Mouse (Mus musculus) lung, postnatal 4 days (tissue): ENCODE measurements around the gene Nhej1.

Experiments used
- DNase-seq, 2 experiments: peaks; one replicate each; pipeline ENCODE4 v3.0.0; 2021

Nhej1 gene

GRCm38 (mm10) chr1:75124346-75125321 lies at the start of gene Nhej1:
Gene Nhej1 (minus strand): TSS chr1:75125200.
- DNase-seq: peak; percentile 96

DNA sequence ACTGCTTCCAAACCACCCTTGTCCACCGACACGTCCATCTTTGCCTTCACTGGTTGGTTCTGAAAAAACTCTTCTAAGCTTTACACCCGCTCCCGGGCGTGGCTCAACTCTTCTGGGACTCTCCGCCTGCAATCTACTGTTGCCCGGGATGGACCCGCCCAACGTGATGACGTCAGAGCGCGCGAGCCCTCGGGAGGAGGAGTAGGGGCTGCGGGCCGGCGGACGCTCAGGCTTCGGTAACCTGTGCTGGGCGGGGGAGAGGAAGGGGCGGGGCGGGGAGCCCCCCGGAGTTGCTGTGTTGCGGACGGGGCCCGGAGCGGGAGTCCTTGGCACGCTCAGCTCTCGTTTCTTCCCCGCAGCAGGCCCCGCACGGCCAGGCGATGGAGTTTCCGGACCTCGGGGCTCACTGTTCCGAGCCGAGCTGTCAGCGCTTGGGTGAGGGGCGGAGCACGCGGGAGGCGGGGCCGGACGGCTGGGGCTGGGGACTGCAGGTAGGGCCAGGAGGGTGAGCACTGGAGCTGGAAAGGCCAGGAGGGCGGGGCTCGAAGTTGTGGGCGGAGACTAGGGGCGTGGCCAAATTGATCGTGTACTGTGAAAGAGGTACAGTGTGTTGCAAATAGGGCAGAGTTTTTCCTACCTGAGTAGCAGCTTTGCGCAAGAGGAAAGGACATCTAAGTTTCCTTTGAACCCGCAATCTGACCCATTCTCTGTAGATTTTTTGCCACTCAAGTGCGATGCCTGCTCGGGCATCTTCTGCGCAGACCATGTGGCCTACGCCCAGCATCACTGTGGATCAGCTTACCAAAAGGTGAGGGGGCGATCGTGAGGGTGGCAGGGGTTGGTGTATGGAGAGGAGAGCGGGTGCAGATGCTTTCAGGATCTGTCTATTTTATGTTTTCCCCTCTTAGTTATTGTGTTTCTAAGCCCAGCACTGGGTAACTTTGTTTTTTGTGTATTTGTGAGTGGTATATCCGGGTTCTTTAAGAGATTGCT lies 43.8 kb upstream of the Nhej1 start, which contains the start of gene Zfand2b:
Gene Zfand2b (plus strand): TSS at position 175 of the 993 bp plus-strand sequence.
- peak; percentile 97 to 98 for DNase-seq

DNA sequence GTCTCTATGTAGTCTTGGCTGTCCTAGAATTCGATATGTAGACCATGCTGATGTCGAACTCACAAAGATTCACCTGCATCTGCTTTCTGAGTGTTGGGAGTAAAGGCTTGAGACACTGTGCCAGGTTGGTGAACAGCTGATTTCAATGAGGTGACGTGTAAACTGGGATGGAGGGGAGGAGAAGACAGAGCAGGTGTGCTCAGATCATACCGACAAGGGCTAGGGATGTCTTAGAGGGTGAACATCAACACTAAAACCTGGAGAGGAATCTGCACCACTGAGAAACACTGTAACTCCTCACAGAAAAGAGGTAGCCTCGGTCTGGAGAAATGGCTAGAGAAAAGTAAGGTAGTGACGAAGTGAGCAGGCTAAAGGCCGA lies 43.1 kb upstream of the Nhej1 start:
- no peak for DNase-seq

DNA sequence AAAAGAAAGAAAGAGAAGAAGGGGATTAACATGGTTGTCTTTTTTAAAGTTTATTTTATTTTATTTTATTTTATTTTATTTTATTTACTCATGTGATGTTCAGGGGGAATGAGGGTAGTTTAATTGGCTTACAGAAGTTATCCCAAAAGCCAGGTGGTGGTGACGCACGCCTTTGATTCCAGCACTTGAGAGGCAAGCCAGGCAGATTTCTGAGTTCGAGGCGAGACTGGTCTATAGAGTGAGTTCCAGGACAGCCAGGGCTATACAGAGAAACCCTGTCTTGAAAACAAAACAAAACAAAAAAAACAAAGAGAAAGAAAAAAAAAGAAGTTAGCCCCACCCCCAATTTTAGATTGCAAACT lies 35.2 kb upstream of the Nhej1 start:
- no peak for DNase-seq

DNA sequence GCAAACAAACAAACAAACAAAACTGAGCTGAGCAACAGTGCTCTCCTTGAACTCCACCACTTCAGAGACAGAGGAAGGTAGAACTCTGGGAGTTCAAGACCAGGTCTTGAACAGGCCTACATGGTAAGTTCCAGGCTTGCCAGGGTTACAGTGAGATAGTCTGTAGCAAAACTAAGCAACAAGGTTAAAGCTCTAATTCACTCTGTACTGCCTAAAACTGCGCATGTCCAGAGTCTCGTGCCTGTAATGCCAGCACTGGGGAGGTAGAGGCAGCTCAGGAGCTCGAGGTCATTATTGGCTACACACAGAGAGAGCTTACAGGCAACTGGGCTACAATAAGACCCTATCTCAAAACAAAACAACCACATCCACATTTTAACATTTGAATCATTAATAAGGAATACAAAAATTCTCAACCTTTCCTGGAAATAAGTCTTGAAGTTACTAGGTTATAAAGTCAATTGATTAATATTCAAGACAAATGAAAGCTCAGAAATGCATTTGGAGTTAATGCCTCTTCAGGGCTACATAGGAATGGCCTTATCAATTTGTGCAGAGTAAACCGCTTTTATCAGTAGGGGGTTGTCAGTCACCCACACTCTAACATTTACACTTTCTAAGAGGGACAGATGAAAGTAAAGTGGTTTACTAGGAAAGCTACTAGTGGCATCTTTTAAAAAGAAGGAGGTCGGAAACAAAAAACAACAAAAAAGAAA lies 34.7 kb upstream of the Nhej1 start:
- DNase-seq: no peak

GRCm38 (mm10) chr1:75158990-75159389 lies 34.0 kb upstream of the Nhej1 start:
- no peak for DNase-seq

DNA sequence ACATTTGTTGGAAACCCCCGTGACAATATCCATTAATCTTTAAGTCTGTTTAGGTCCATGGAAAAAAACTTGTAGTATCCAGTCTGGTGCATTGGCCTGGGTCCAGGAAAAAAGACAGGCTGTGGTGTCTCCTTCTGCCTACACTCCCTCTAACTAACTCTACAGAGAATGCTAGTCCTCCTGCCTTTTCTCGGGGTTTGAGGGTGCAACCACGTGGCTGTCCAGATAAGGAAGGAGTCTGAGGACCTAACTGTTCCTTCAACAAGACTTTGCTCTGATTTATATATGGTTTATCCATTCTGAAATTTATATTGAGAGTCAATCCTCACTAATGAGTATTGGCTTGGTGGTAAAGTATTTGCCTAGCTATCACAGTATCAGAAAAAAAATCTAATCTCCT lies 30.8 kb upstream of the Nhej1 start:
- no peak for DNase-seq

- DNase-seq: no peak
These were observed 23.7 kb upstream of the Nhej1 start for GRCm38 (mm10) chr1:75148727-75149126.

DNA sequence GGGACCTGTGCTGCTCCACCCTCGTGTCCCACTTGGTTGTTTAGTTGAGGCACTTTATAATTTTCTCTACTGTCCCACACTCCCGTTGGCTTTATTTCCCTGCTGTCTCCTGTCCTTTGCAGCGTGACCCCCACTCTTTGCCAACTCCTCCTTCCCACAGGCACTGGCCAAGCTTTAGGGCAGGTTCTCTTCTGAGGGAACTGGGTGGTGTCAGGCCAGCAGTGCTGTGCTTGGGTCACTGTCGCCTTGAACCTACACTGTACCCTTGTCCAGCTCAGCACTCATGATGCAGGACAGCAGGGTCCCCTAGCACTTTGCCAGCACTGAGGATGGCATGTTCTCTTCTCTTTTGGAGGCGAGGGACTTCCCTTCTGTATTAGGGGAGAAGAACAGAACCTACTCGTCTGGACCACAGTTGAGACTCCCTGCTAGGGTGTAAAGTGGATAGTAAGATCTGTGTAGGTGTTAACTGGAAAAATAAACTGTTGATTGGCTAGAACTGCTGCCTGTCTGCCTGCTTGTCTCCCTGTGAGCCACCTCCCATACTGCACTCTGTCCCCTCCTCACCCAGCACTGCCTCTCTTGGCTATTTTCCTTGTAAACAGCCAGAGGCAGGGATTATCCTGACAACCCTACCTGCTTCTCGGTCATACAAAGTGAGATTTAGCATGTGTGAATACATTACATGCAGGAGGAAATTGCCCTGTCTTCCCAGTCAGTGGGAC lies 22.6 kb upstream of the Nhej1 start:
- DNase-seq: no peak

GRCm38 (mm10) chr1:75145589-75145988 lies 20.6 kb upstream of the Nhej1 start:
- no peak for DNase-seq

DNA sequence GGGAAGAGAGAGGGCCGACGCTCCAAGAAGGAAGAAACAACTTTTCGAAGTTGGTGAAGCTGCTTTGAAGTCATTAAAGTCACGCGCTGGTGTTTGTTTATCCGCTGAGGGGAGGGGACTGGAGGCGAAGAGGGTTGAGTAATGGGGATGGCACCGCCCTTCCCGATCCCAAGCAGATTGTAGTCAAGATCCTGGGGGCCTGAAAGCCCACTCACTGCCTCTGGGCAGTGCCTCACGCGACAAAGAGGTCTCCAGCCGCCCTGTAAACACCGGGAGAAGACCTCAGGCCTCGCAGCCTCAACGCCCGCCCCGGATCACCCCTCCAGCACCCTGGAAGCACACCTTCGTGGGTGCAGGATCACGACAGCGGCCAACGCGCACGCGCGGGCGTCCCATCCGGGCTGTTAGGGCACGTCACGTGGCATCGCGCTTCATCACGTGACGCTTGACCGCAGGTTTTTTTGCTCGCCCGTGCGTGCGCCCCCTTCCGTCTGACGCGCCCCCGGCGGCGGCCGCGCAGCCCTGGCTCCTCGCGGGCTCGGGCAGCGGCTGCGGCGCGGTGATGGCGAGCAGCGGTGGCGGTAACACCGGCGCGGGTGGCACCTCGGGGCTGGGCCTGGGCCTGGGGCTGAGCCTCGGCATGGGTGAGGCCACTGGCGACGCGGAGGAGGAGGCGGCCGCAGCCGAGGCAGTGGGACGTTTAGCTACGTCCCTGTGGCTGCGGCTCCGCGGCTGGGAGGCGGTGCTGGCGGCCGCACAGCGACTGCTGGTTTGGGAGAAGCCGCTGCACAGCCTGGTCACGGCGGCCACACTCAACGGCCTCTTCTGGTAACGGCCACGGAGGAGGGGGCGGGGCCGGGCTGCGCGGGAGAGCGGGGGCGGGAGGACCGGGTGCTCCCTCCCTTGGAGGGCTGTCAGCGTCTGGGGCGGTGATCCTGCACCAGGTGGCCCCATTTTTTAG lies 17.6 kb upstream of the Nhej1 start, which contains the start of the genes Cnppd1 and Retreg2:
Gene Cnppd1 (minus strand): TSS at position 411 of the 961 bp plus-strand sequence.
Gene Retreg2 (plus strand): TSS at position 478 of the 961 bp plus-strand sequence.
- peak; percentile 96 to 97 for DNase-seq

DNA sequence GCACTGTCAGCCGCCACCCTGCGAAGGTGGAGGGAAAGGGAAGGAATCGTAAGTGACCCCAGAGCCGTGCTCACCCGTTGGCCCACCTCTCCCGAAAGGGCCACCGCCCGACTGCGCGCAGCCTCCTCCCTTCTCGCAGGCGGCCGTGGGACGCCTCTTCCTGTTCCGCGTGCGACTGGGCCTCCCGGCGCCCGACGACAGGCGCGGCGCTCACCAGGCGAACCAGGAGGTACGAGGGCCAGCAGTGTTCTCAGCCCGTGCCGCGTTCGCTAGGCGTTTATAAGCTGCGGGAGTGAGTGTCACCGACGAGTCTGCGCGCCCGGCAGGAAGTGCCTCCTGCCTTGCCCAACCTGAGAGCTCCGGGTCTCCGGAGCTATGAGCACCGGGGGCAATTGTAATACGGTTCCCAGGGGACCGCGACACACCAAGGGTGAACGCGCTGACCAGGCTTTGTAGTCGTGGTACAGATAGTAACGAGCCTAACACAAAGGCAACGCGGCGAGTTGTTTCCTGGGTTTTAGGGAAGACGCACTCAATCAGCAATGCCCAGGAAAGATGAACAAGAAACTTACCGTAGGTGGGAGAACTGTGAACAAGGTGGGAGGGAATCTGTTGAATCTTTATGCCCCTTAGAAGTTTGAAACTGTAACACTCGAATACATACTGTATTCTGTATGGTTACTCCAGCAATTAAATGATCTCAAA lies 16.6 kb upstream of the Nhej1 start:
- peak; percentile 81 to 85 for DNase-seq

DNA sequence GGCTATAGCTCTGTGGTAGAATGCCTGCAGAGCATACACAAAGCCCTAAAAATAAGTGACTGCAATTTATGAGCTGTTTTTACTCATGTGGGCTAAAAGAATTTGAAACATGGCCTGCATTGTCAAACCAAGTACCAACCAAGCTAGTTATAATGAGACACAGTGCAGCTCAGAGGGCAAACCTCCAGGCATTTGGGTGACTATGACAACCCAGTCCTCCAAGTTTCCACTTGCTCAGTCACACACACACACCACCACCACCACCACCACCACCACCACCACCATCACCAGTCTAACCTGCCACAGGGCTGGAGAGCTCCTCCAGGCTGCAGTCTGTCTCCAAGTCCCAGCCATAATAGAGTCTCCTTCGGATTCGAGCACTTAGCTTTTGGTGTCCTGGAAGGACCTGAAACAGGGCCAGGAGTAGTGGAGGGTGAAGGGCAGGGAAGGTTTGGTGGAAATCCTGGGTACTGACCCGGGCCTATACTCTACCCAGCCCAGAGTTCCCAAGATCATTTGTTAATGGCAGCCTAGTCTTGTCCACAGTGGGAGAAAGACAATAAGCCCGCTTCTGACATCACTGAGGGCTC lies 15.7 kb upstream of the Nhej1 start:
- peak in 1 of 2 experiments; percentile 13 for DNase-seq

GRCm38 (mm10) chr1:75138448-75138847 lies 13.4 kb upstream of the Nhej1 start:
- no peak for DNase-seq

DNA sequence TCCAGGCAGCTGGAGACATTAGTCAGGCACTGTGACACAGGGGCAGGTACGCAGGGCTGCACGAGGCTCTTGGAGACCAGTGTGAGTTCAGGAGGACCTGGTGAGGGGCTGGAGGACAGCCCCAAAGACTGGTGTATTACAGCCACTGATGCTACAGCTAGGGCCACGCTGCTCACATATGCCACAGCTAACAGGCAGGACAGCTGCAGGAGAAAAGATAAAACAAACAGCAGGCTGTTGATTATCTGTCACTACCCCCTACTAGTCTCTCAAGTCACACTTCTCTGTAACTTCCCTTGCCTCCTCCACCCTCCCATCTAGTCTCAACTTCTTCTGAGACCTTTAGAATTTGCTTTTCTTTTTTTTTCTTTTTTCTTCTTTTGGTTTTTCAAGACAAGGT lies 11.7 kb upstream of the Nhej1 start:
- no peak for DNase-seq

- no peak for DNase-seq
These were observed 11.3 kb upstream of the Nhej1 start for GRCm38 (mm10) chr1:75136293-75136692.

GRCm38 (mm10) chr1:75133421-75134207 lies 8.6 kb upstream of the Nhej1 start, which contains the start of gene Slc23a3:
Gene Slc23a3 (minus strand): TSS chr1:75133890.
- no peak for DNase-seq

DNA sequence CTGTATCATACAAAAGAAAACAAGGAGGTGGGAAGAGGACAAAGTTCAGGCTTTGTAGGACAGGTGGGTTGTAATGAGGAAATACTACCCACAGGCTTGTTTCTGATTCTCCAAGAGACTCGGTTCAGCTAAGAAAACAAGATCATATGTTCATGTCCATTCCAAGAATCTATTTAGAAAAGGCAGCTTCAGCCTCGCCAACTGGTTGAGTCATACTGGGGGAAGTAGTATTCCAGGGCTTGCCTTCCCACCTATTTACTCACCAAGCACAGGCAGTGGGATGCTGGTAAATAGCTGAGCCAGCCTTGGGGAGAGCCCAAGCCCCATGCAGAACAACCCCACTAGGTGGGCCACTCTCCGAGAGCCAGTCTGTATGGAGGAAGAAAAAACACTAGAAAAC lies 3.6 kb upstream of the Nhej1 start:
- no peak for DNase-seq

DNA sequence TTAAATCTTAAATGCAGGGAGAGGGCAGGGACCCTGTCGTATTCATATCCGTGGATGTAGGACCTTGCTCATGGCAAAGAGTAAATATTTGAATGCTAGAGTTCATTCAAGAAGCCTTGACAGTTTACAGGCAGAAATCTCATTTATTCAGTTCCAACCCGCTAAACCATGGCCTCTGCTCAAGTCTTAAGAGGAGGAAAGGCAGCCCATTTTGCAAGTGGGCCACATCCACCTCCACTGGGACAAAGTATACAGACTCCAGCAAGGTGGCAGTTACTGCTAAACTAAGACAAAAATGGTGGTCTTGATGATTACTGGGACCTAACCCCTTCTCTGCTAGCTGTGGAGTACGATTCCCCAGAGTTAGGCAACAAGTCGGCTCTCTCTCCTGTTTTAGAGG lies 418 bp upstream of the Nhej1 start:
- no peak for DNase-seq
